ENCODE assay signal across 15 mouse cellular contexts in genomic region chr11:119732961-119733656, GRCm38 (mm10).
DNase-seq lines count a peak whose midpoint lies in the region; ATAC-seq lines count a peak whose summit lies in the region.
"Had no signal": no experiment of that assay in that cellular context is flagged by ENCODE, and none has a peak within 500 bp of the region (broad histone marks: within the 10 kb centered on the region; RNA-seq: fewer than 3 reads in every experiment).

No protein-coding gene starts in this region.

- H3K9me3 ChIP-seq in heart, embryonic 14.5 days (ENCODE audit: control insufficient read depth, low read length): no peaks in the 10 kb centered on the region
- no peaks in the 10 kb centered on the region for H3K9me3 ChIP-seq in neural tube, embryonic 15.5 days (replicated peaks)
- H3K9me3 ChIP-seq: embryonic facial prominence, embryonic 12.5 days; liver, embryonic 12.5 days had no signal

- 5% methylated on average over 4 of the region's 4 CpGs for WGBS in heart, embryonic 14.5 days
- WGBS in neural tube, embryonic 15.5 days: 74% methylated on average over 4 of the region's 4 CpGs

- H3K4me1 ChIP-seq in heart, embryonic 14.5 days (ENCODE audit: control insufficient read depth in 2 of 2, insufficient read depth in 2 of 2, low read length in 2 of 2): peaks cover 37 to 48% of the 10 kb centered on the region in 2 experiments
- 0 out of 2 replicates have a peak, but pooled peaks cover 3% of the 10 kb centered on the region for H3K4me1 ChIP-seq in neural tube, embryonic 15.5 days

- H3K27me3 ChIP-seq in heart, embryonic 14.5 days (ENCODE audit: control insufficient read depth, insufficient read depth, low read length): no peaks in the 10 kb centered on the region
- H3K27me3 ChIP-seq in neural tube, embryonic 15.5 days (replicated peaks): no peaks in the 10 kb centered on the region
- H3K27me3 ChIP-seq: embryonic facial prominence, embryonic 12.5 days; liver, embryonic 12.5 days had no signal

- H3K36me3 ChIP-seq in heart, embryonic 14.5 days (ENCODE audit: control insufficient read depth, insufficient read depth, low read length): no peaks in the 10 kb centered on the region
- H3K36me3 ChIP-seq in neural tube, embryonic 15.5 days: no peaks in the 10 kb centered on the region
- H3K36me3 ChIP-seq: embryonic facial prominence, embryonic 12.5 days had no signal

- no peak overlapping the region for H3K9ac ChIP-seq in heart, embryonic 14.5 days (ENCODE audit: low read length)
- H3K9ac ChIP-seq in neural tube, embryonic 15.5 days (replicated peaks): no peak overlapping the region
- H3K9ac ChIP-seq: embryonic facial prominence, embryonic 12.5 days; liver, embryonic 12.5 days had no signal

- H3K4me2 ChIP-seq in heart, embryonic 14.5 days (ENCODE audit: low read length): peak overlapping the region; percentile 29
- H3K4me2 ChIP-seq in neural tube, embryonic 15.5 days: no peak overlapping the region
- H3K4me2 ChIP-seq: embryonic facial prominence, embryonic 12.5 days; liver, embryonic 12.5 days had no signal

- H3K27ac ChIP-seq in heart, embryonic 14.5 days (replicated peaks in 1 of 2; ENCODE audit: control insufficient read depth in 1 of 2, insufficient read depth in 1 of 2, low read depth in 2 of 2, low read length in 2 of 2): peak overlapping the region; percentile 73 to 74
- H3K27ac ChIP-seq in neural tube, embryonic 15.5 days (replicated peaks): no peak overlapping the region
- H3K27ac ChIP-seq: embryonic facial prominence, embryonic 12.5 days; liver, embryonic 12.5 days had no signal

- no peak overlapping the region for H3K4me3 ChIP-seq in heart, embryonic 14.5 days (ENCODE audit: control insufficient read depth in 1 of 2, insufficient read depth in 1 of 2, low read depth in 1 of 2, low read length in 2 of 2)
- no peak overlapping the region for H3K4me3 ChIP-seq in neural tube, embryonic 15.5 days (replicated peaks)
- H3K4me3 ChIP-seq: embryonic facial prominence, embryonic 12.5 days; liver, embryonic 12.5 days had no signal

- DNase-seq in gastrocnemius, adult 18-20 months (ENCODE audit: low spot score): peak; percentile 32
- DNase-seq in gastrocnemius, postnatal 10 days: no peak
- DNase-seq in cerebellum, adult 11 months: peak; percentile 61
- DNase-seq in cerebellum, postnatal 36 days: peak; percentile 67 to 79
- no peak for DNase-seq in right cerebral cortex, postnatal 36 days (ENCODE audit: low spot score in 2 of 2)
- DNase-seq in yolk sac, embryonic 10.5 days (ENCODE audit: low spot score): no peak
- DNase-seq: adrenal gland, adult 2 months; kidney, postnatal 10 days; left cerebral cortex, postnatal 4 days; lung, postnatal 4 days; midbrain, embryonic 14.5 days had no signal

- ATAC-seq in heart, embryonic 14.5 days (ENCODE audit: insufficient number of reproducible peaks, insufficient read depth, low FRiP score, low read depth): peak; percentile 42
- no peak for ATAC-seq in neural tube, embryonic 15.5 days (ENCODE audit: low FRiP score)
- ATAC-seq: liver, embryonic 12.5 days had no signal

Comparison
In these comparisons a context has a peak if more than half of its experiments do, and no peak if none do; other contexts are left out.
1. DNase-seq: peak in gastrocnemius, adult 18-20 months (single experiment), cerebellum, adult 11 months (single experiment) and cerebellum, postnatal 36 days (2 of 2); none in gastrocnemius, postnatal 10 days (single experiment), right cerebral cortex, postnatal 36 days (0 of 2) and yolk sac, embryonic 10.5 days (single experiment).